Mouse (Mus musculus) heart, postnatal 0 days (tissue): ENCODE data around the gene Nisch.

Experiments used
- CTCF ChIP-seq: IDR thresholded peaks from 2 replicates; pipeline ENCODE4 v1.5.1; 2016; ENCODE audit warnings: antibody characterized with exemption, control low read depth, low read depth
- EP300 ChIP-seq: IDR thresholded peaks from 2 replicates; pipeline ENCODE4 v1.6.1; 2016; ENCODE audit warnings: antibody characterized with exemption, low read depth

- TF ChIP-seq CTCF (no peak), EP300 (no peak)
Measured at GRCm38 (mm10) chr14:31134015-31135000, 82.4 kb downstream of the Nisch start.
